Mouse (Mus musculus): ENCODE results near the gene Ttc7b.

Gene Ttc7b

GRCm38 (mm10) chr12:100389878-100390710, 130.5 kb downstream of the Ttc7b start:
- no peak for DNase-seq (ENCODE audit: extremely low spot score, low spot score)

- no peak for DNase-seq (ENCODE audit: extremely low spot score, low spot score)
Observed at GRCm38 (mm10) chr12:100386259-100386658, 134.4 kb downstream of the Ttc7b start.

- DNase-seq (ENCODE audit: extremely low spot score, low spot score): no peak
Observed at GRCm38 (mm10) chr12:100382526-100382925, 138.1 kb downstream of the Ttc7b start.

GRCm38 (mm10) chr12:100381941-100382340, 138.7 kb downstream of the Ttc7b start:
- DNase-seq (ENCODE audit: extremely low spot score, low spot score): no peak

DNA sequence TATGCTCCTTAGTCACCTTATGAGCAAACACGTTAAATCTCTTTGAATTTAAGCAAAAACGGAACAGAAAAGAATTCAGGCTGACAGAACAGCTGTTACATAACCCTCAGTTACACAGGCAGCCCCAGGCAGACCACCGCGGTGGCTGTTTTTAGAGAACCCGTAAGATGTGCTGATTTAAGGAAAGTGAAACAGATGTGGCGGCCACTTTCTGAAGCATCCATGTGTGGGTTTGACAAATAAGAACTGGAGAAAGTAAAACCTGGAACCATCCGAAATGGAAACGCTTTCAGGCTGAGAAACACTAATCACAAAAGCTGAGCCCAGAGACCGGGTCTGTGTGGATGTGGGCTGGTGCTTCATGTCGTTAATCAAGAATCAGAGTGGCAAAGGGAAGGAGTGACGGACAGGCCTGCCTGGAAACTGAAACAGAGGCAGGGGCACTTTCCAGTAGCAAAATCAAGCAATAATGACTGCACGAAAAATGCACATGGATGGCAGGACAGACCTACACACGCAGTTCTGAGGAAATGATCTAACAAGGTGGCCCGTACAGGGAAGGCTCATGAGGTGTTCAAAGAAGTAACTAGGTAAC, 139.8 kb downstream of the Ttc7b start:
- DNase-seq (ENCODE audit: extremely low spot score, low spot score): no peak

DNA sequence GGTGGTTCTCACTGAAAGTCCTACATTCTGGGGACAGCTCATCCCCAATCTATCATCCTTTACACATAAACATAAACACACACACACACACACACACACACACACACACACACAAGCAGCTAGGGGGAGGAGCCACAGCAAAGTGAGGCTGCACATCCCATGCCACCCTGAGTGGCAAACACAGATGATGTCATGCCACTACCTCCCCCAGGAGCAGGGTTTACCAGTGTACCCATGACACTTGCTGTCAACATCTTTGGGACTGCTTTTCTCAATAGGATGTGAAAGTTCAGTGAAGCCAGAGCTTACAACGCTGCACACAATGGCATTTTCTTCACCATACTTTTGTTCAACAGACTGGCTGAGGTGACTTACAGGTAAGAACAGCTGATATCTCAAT, 140.8 kb downstream of the Ttc7b start:
- DNase-seq (ENCODE audit: extremely low spot score, low spot score): no peak

- DNase-seq (ENCODE audit: extremely low spot score, low spot score): no peak
Observed at GRCm38 (mm10) chr12:100378266-100378665, 142.4 kb downstream of the Ttc7b start.

DNA sequence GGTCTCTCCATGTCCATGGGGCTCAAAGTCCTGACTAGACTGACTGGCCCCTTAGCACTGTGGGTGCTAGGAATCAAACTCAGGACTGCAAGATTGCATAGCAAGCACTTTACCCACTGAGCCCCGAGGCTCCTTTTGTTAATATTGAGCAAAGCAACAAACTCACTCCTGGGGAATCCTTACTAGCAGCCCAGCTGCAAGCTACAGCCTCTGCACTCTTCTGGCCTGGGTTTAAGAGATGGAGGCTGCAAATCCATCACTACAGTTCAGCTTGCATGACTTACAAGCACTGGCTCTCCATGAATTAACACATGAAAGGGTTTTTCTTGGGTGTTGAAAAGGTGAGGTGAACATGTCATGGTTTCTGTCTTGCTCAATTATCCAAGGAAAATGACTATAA, 142.8 kb downstream of the Ttc7b start:
- no peak for DNase-seq (ENCODE audit: extremely low spot score, low spot score)

DNA sequence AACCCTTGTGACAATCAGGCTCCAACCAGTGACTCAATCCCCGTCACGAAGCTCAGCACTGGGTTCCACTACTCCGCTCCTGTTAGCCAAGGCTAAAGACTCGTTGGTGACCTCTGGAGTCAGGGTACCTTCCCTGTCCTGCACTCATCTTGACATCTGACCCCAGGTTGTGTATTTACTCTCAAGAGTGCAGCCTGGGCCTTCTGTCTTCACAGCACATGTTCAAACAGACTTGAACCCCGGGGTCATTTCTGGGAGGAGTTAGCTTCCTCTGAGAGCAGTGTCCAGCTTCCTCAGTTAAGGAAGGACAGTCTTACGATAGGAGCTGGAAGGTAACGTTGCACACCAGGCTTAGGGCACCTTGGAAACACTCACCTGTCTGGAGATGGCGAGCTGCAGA, 144.8 kb downstream of the Ttc7b start:
- DNase-seq (ENCODE audit: extremely low spot score, low spot score): no peak

- DNase-seq (ENCODE audit: extremely low spot score, low spot score): no peak
Observed at GRCm38 (mm10) chr12:100372785-100373184, 147.8 kb downstream of the Ttc7b start.

DNA sequence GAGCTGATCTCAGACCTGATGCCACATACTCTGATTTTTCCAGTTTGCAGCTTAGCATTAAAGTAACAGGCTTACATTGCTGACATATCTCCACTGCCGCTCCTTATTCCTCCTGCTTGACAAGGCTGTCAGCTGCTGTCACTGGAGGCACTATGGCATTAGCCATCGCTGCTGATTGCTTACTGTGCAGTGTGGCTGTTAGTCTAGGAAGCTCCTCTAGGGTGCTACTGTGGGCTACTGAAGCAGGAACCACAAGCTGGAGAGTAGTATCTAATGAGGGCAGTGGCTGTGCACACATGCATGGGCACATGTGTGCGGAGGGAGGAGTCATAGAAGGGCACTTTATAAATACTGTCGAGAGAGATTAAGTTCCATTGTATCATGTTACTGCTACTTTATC, 148.6 kb downstream of the Ttc7b start:
- DNase-seq (ENCODE audit: extremely low spot score, low spot score): no peak

- DNase-seq (ENCODE audit: extremely low spot score, low spot score): no peak
Observed at GRCm38 (mm10) chr12:100369786-100370185, 150.8 kb downstream of the Ttc7b start.

GRCm38 (mm10) chr12:100369220-100369619, 151.4 kb downstream of the Ttc7b start:
- no peak for DNase-seq (ENCODE audit: extremely low spot score, low spot score)

- no peak for DNase-seq (ENCODE audit: extremely low spot score, low spot score)
Observed at GRCm38 (mm10) chr12:100361330-100361729, 159.3 kb downstream of the Ttc7b start.

- DNase-seq (ENCODE audit: extremely low spot score, low spot score): no peak
Observed at GRCm38 (mm10) chr12:100358040-100358620, 162.5 kb downstream of the Ttc7b start.

DNA sequence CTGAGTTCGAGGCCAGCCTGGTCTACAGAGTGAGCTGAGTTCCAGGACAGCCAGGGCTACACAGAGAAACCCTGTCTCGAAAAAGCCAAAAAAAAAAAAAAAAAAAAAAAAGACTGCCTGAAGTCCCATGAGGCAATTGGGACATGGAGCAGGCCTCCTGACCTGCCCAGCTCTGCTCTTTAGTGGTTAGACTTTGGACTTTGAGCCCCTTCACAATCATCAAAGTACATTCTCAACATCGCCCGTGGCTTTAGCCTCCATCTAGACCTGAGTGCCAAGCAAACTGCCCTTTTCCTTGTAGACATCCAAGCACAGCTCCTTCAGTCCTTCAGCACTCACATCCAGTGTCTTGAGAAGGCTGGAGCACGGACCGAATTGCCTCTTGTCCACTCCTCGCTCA, 164.2 kb downstream of the Ttc7b start:
- no peak for DNase-seq (ENCODE audit: extremely low spot score, low spot score)

DNA sequence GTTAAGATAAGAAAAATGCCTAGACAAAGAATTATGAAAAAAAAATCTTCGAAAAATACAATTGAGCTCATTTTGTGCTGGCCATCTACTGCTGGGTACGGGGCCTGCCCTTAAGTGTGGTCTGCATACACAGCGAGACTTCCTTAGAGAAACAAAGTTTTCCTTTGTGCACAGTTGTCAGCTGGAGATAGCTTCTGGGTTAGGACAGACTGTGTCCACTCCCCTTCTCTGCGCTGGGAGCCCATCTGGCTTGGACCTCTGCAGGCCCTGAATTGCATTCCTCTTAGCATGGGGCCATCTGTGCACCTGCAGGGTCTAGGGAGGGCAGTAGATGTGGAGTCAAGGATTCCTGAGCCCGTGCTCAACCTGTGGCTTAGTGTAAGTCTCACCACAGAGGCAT, 165.1 kb downstream of the Ttc7b start:
- no peak for DNase-seq (ENCODE audit: extremely low spot score, low spot score)

- DNase-seq (ENCODE audit: extremely low spot score, low spot score): no peak
Observed at GRCm38 (mm10) chr12:100353954-100354353, 166.7 kb downstream of the Ttc7b start.

- DNase-seq (ENCODE audit: extremely low spot score, low spot score): no peak
Observed at GRCm38 (mm10) chr12:100353075-100353782, 167.4 kb downstream of the Ttc7b start.

DNA sequence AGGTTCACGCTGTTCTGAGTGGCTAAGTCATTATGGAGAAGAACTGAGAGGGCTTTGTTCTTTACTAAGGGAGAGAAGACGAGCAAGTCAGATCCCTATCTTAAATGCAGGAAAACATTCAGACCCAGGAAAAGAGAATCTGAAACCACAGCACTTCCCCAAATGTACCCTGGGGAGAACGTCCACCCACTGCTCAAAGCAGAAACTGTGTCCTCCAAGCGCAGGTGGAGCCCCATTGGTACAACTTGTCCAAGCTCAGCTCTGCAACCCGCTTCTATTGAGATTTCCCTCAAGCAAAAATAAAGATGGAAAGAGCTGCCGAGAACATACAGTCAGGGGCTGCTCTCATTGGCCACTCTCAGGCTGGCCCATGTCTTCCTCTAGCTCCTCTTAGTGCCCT, 168.5 kb downstream of the Ttc7b start:
- no peak for DNase-seq (ENCODE audit: extremely low spot score, low spot score)

DNA sequence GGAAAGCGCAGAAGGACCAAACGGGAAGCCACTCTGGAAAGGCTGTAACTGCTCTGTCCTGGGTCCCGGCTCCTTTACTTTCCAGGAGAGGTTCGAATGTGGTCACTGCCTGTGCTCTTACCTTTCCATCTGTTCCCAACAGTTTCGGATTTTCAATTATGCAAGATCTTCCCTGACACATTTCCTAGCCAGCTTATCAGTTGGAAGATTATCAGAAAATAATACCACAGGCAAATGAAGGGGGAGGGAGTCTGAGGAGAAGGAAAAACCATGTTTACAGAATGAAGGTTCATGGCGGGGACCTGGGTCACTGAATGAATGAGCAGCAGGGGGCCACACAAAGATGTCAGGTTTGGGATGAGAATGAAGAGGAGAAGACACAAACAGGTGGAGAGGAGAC, 177.1 kb downstream of the Ttc7b start:
- DNase-seq (ENCODE audit: extremely low spot score, low spot score): no peak

GRCm38 (mm10) chr12:100341614-100342013, 179.0 kb downstream of the Ttc7b start:
- no peak for DNase-seq (ENCODE audit: extremely low spot score, low spot score)

Data from neural tube, embryonic 10.5 days (tissue).